Mouse (Mus musculus) heart, postnatal 36 days (tissue): ENCODE data around the gene Uba7. TPM values are rescaled to one million over a fixed set of nuclear protein-coding genes. Genes with fewer than 3 reads are reported as not detected.

Experiments
- total RNA-seq, 2 experiments: library from RNA; stranded (reverse); gene quantifications; 2 replicates each; pipeline ENCODE4 v1.2.3; 2021

The Uba7 gene
- total RNA-seq, 2 experiments from 2014 or later, result 11.6 to 20.2 TPM

Other genes starting within 250 kb of the Uba7 start
- 10 to 100 TPM; 47.2 to 52.6 TPM for gene Rbm5, start 204.5 kb upstream of the Uba7 start, total RNA-seq
- gene Rbm6, start 102.3 kb upstream of the Uba7 start, total RNA-seq, result 10 to 100 TPM; 29.0 to 30.7 TPM
- 10 to 100 TPM; 11.9 to 12.2 TPM for gene Mon1a, start 87.4 kb upstream of the Uba7 start, total RNA-seq
- 1 to 10 TPM; 1.8 to 2.2 TPM for gene Mst1r, start 68.6 kb upstream of the Uba7 start, total RNA-seq
- gene Actl11, start 47.0 kb upstream of the Uba7 start, total RNA-seq, result not detected
- gene Camkv, start 39.8 kb upstream of the Uba7 start, total RNA-seq, result not detected
- 1 to 10 TPM; 1.0 to 1.3 TPM for gene Traip, start 25.4 kb upstream of the Uba7 start, total RNA-seq
- under 1 TPM; 0.25 to 0.30 TPM for gene Gm20661, start 7.6 kb downstream of the Uba7 start, total RNA-seq
- 10 to 100 TPM; 10.3 to 11.8 TPM for gene Inka1, start 10.4 kb downstream of the Uba7 start, total RNA-seq
- gene Cdhr4, start 17.0 kb downstream of the Uba7 start, total RNA-seq, result 1 to 10 TPM in 1 of 2 experiments, under 1 TPM in 1; 0.14 to 1.0 TPM
- gene Gm20662, start 20.8 kb downstream of the Uba7 start, total RNA-seq, result 1 to 10 TPM; 1.4 to 1.5 TPM
- gene Ip6k1, start 27.0 kb downstream of the Uba7 start, total RNA-seq, result 10 to 100 TPM; 45.2 to 48.0 TPM
- gene Gmppb, start 73.7 kb downstream of the Uba7 start, total RNA-seq, result 10 to 100 TPM in 1 of 2 experiments, 1 to 10 TPM in 1; 8.4 to 10.4 TPM
- 1 to 10 TPM; 1.1 to 1.4 TPM for gene Amigo3, start 77.7 kb downstream of the Uba7 start, total RNA-seq
- gene Mst1, start 104.9 kb downstream of the Uba7 start, total RNA-seq, result not detected
- gene Rnf123, start 107.8 kb downstream of the Uba7 start, total RNA-seq, result 10 to 100 TPM; 94.2 to 97.4 TPM
- 10 to 100 TPM; 38.6 to 50.2 TPM for gene Apeh, start 119.1 kb downstream of the Uba7 start, total RNA-seq
- under 1 TPM in 1 of 2 experiments, not detected in 1; 0.03 TPM for gene Bsn, start 214.9 kb downstream of the Uba7 start, total RNA-seq